Mouse (Mus musculus) kidney, postnatal 36 days (tissue): ENCODE results near the gene Ly6g6e.
A peak's percentile ranks its signal among the peaks of the same experiment; 100 is the strongest.

Experiments used
- DNase-seq, 2 experiments: peaks; one replicate each; pipeline ENCODE4 v3.0.0; 2021 to 2022; ENCODE audit warnings: mixed read lengths in 2 of 2

The Ly6g6e gene

GRCm38 (mm10) chr17:35050126-35050750 lies 26.5 kb upstream of the Ly6g6e start:
- peak; percentile 83 to 89 for DNase-seq

- peak; percentile 83 to 87 for DNase-seq
Measured at GRCm38 (mm10) chr17:35051156-35052086, 25.3 kb upstream of the Ly6g6e start.

GRCm38 (mm10) chr17:35052271-35052798 lies 24.4 kb upstream of the Ly6g6e start:
- DNase-seq = no peak

DNA sequence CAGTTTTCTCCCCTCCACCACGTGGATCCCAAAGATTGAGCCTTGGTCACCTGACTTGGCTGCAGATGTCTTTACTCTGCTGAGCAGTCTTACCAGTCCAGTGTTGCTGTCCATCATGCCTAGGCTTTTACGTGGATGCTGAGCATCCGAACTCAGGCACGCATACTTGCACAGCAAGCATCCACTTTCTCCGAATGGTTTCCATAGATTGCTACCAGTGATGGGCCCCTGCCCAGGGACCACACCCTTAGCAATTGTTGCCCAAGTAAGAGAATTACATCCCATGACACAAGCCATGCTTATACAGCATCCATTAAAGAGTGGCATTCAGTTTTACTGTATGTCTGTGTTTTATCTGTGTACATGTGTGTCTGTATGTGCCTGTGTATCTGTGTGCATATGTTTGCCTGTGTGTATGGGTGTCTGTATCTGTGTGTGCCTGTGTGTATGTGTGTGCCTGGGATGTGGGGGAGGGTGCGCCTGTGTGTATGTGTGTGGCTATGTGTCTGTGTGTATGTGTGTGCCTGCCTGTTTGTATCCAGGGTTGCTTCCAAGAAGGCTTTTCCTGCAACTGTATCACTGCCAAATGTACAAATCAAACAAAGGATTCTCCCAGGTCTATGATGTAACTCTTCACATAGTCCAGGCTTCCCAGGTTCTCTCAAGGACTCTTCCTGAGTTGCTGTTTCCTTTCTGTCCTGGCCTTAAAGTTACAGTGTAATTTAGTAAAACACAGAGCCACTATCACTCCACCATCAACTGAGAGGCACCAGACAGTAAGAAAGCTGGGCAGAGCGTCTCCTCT lies 20.8 kb upstream of the Ly6g6e start:
- DNase-seq = peak in 1 of 2 experiments; percentile 35

- DNase-seq = no peak
Measured at GRCm38 (mm10) chr17:35057090-35057489, 19.6 kb upstream of the Ly6g6e start.

- no peak for DNase-seq
Measured at GRCm38 (mm10) chr17:35058316-35058715, 18.4 kb upstream of the Ly6g6e start.

DNA sequence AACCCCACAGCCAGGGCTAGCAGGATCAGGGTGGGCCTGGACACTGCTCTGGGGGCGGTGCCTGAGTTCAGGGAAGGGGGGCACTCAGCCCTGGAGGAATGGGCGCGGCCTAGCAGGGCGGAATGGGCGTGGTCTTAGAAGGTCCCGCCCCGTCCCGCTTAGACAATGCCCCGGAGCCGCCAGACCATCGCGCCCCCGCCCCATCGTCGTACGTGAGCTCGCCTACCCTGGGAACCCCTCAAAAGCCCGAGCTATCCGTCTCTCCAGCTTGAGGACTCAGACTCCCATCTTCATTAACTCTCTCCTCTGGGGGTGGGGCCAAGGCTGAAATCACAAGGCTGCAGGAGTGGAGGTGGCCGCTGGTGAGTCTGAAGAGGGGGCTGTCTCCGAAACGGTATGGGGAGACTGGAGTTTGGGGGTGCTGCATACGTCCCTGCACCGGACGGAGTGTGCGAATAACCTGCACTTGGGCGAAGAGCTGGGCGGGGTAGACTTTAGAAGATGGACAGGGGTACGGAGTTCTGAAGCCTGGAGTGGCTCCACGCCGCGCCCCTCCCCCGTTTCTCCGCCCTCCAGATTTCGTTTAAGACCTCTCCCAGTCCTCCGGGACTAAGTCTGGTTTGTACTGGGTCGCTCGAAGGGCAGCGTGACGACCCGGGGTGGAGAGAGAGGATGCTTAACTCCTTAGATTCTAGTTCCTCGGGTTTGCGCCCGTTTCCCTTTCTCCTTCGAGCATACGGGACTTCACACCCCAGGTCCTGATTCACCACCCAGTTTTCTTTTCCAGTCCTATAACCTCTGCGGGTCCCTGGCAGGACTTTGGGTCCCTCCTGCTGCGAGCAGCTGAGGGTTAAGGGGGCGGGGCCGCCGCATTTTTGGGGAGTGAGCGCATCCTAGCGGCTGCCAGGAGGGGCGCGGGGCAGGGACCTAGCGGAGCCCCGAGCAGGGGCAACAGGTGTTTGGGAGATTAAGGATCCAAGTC lies 17.5 kb upstream of the Ly6g6e start, which contains the start of gene Ddah2:
Gene Ddah2, plus strand, starts transcription at position 125 of the 982 bp plus-strand sequence.
- peak; percentile 90 to 94 for DNase-seq

DNA sequence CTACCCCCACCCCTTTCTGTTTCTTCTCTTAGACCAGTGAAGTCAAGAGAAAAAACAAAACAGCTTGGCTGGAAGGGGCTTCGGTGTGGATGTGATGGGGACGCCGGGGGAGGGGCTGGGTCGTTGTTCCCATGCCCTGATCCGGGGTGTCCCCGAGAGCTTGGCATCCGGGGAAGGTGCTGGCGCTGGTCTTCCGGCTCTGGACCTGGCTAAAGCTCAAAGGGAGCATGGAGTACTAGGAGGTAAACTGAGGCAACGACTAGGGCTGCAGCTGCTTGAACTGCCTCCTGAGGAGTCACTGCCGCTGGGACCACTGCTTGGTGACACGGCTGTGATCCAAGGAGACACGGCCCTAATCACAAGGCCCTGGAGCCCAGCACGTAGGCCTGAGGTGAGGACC lies 16.6 kb upstream of the Ly6g6e start:
- no peak for DNase-seq

GRCm38 (mm10) chr17:35060737-35061297 lies 15.9 kb upstream of the Ly6g6e start:
- DNase-seq = peak in 1 of 2 experiments; percentile 58

GRCm38 (mm10) chr17:35061299-35061698 lies 15.4 kb upstream of the Ly6g6e start:
- DNase-seq = no peak

DNA sequence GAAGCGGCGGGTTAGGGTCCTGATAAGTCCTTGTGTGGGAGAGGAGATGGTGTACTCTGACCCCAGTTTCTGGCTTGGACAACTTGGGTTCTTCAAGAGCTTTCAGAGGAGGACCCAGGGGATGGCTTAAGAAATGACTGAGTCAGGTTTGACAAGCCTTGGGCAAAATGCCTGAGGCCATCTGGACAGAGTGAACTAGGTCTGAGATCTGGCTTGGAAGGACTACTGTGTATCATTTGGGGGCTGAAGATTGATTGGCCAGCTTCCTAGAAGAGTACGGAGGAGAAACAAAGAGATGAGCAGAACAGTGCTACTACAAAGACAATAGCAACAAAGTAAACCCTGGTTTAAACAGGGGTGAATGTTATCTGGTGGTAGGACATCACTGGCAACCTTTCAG lies 13.2 kb upstream of the Ly6g6e start:
- DNase-seq = no peak

- DNase-seq = no peak
Measured at GRCm38 (mm10) chr17:35064378-35064877, 12.3 kb upstream of the Ly6g6e start.

GRCm38 (mm10) chr17:35064951-35065947 lies 11.5 kb upstream of the Ly6g6e start, which contains the start of gene Ly6g6c:
Gene Ly6g6c (plus strand): TSS chr17:35065388.
- DNase-seq = peak; percentile 79 to 85

GRCm38 (mm10) chr17:35066084-35066483 lies 10.6 kb upstream of the Ly6g6e start, which contains the start of gene Mpig6b:
Gene Mpig6b (minus strand): TSS chr17:35066184.
- no peak for DNase-seq

DNA sequence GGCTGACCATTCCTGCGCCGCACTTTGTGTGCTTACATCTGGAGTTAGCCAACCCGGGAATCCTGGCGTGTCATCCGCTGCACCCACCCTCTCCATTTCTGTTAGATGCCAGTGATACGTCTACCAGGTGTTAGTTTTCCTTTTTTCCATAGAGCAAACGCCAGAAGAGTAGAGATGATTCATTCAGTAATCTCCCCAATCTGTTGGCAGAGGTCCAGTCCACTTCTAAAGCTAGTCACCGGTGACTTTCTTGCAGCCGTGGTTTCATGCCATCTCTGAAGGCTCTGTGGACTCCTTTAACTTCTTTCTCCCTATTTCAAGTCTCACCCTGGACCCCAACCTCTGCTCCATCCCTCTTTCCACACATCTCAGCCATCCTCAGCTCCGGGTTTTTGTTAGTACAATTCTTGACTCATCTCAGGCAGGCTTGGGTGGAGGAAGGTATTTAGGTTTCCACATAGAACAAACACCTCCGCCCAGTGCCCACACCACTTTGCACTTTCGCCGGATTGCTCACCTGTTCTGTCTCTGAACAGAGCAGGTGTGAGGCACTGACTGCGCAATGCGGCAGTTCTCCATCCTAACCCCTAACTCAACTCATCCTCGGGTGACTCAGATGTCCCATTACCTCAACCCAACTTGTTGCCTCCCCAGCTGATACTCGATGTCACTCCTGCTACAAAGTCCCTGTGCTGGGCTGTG lies 8.3 kb upstream of the Ly6g6e start:
- DNase-seq = no peak

DNA sequence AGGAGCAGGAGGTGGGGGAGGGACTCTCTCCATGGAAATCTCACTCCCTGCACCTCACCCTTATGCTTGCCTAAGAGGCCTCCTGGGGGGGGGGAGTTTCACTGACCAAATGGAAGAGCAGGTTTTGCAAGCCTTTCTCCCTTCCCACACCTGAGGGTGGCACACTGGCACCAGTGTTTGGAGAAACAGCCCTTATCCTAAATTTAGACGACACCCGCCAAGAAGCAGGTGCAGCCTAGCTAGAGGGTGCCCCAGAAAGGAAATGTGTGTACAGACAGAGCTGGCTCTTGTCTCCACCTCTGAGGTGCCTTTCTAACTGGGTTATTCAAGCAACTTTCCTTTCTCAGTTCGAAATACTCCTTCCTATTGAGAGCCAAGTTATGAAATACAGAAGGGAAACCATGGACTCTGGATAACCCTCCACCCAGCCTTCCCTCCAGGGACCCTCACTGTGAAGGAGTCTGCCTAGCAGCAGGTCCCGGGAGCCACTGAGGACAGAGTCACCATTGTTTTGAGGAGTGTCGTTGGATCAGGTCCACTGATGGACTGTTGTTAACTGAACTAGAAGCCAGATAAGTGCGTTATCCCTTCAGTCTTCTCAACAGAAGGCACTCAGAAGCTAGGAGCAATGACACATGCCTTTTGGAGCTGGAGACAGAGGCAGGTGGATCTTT lies 6.0 kb upstream of the Ly6g6e start:
- DNase-seq = no peak

DNA sequence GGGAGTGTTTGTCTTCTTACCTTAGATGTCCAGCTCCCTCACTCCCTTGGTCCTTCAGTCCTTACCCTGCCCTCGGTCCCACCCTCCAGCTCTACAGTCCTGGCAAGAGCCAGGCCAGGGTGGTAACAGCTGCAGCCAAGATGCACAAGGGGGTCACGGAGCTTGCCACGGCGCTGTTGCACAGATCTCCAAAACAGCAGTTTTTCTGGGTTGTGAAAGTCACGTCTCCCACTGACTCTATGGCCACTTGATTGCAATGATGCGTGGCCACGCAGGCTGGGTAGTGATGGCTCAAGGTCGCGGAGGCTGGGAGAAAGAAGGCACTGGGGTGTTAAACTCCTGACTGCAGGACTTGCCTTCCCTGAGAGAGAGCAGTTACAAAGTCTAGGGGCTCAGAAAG lies 5.2 kb upstream of the Ly6g6e start:
- DNase-seq = no peak

GRCm38 (mm10) chr17:35074097-35074496 lies 2.6 kb upstream of the Ly6g6e start:
- DNase-seq = no peak
